Mouse (Mus musculus): ENCODE measurements around the gene Krt80. TPM values are rescaled to one million over a fixed set of nuclear protein-coding genes. Genes with fewer than 3 reads are reported as not detected.

Gene Krt80
- polyA plus RNA-seq, 1 experiment from 2014 or later: 8.7 TPM

- Histone ChIP-seq H3K36me3 (ENCODE audit: control insufficient read depth, insufficient read depth) (no peaks in the 10 kb centered on the region), H3K4me2 (ENCODE audit: low read depth, low read length) (no peak overlapping the region), H3K9me3 (replicated peaks; ENCODE audit: control insufficient read depth, low read length) (no peaks in the 10 kb centered on the region), H3K4me3 (ENCODE audit: low read length) (no peak overlapping the region), H3K27me3 (ENCODE audit: control insufficient read depth, insufficient read depth, low read length) (no peaks in the 10 kb centered on the region), H3K27ac (ENCODE audit: low read length) (peak overlapping the region; percentile 19; the same call in 1 of the 2 replicates), H3K4me1 (ENCODE audit: control insufficient read depth, insufficient read depth, low read length) (peaks cover 4% of the 10 kb centered on the region; the same call in 1 of the 2 replicates), H3K9ac (ENCODE audit: low read length) (no peak overlapping the region)
- 67% methylated on average over 4 of the region's 4 CpGs for WGBS
- 0 out of 2 replicates have a peak, but pooled peaks have one; percentile 24 for ATAC-seq (replicated peaks; ENCODE audit: extremely low read depth, insufficient read depth, low FRiP score)
These were observed 31.6 kb downstream of the Krt80 start for GRCm38 (mm10) chr15:101338359-101338758.

DNA sequence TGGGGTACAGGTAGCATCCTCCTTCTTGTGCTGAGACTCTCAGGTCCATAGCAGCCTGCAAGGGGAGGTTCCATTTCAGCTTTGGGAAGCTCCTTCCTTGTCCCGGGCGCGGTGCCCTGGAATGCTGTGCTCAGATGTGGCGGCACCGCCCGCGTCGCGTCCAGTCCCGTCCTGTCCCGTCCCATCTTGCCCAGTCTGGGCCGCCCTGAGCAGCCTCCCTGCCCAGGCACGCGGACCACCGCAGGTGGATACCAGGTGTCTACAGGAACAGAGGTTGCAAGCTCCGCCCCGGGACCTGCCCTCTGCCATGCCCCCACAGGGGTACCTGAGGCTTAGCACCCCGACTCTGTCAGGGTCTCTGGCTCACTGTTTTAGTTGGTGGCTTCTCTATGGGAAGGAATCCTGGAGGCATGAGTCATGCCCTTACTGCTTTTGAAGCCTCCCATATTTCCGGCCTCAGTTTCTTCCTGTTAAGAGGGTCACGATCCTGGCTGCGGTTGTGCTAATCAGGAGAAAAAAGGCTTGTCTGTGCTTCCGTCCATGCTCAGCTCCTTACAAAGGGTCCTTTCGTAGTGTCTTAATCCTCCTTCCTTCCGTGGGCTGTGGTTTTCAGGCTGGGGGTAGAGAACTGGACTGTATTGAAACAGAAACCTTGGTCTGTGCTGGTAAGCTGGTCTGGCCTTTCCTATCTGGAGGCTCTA is 33.3 kb downstream of the Krt80 start:
- Histone ChIP-seq H3K4me3 (ENCODE audit: low read length) (no peak overlapping the region), H3K9ac (ENCODE audit: low read length) (peak overlapping the region; percentile 34; the same call in 1 of the 2 replicates), H3K4me2 (ENCODE audit: low read depth, low read length) (peak overlapping the region; percentile 21; the same call in 1 of the 2 replicates), H3K9me3 (replicated peaks; ENCODE audit: control insufficient read depth, low read length) (no peaks in the 10 kb centered on the region), H3K27ac (ENCODE audit: low read length) (peak overlapping the region; percentile 63), H3K36me3 (ENCODE audit: control insufficient read depth, insufficient read depth) (no peaks in the 10 kb centered on the region), H3K4me1 (ENCODE audit: control insufficient read depth, insufficient read depth, low read length) (peaks cover 4% of the 10 kb centered on the region; the same call in 1 of the 2 replicates), H3K27me3 (ENCODE audit: control insufficient read depth, insufficient read depth, low read length) (no peaks in the 10 kb centered on the region)
- WGBS: 43% methylated on average over 24 of the region's 24 CpGs
- peak; percentile 26; the same call in 1 of the 2 replicates for ATAC-seq (replicated peaks; ENCODE audit: extremely low read depth, insufficient read depth, low FRiP score)

- peaks cover 4% of the 10 kb centered on the region; the same call in 1 of the 2 replicates for H3K4me1 ChIP-seq (ENCODE audit: control insufficient read depth, insufficient read depth, low read length)
- H3K36me3 ChIP-seq (ENCODE audit: control insufficient read depth, insufficient read depth): no peaks in the 10 kb centered on the region
- H3K9ac ChIP-seq (ENCODE audit: low read length): no peak overlapping the region
- ATAC-seq (replicated peaks; ENCODE audit: extremely low read depth, insufficient read depth, low FRiP score): no peak
- no peak overlapping the region for H3K4me3 ChIP-seq (ENCODE audit: low read length)
- no peaks in the 10 kb centered on the region for H3K9me3 ChIP-seq (replicated peaks; ENCODE audit: control insufficient read depth, low read length)
- no peak overlapping the region for H3K27ac ChIP-seq (ENCODE audit: low read length)
- WGBS: 56% methylated on average over 4 of the region's 4 CpGs
- no peaks in the 10 kb centered on the region for H3K27me3 ChIP-seq (ENCODE audit: control insufficient read depth, insufficient read depth, low read length)
- H3K4me2 ChIP-seq (ENCODE audit: low read depth, low read length): no peak overlapping the region
These were observed 36.3 kb downstream of the Krt80 start for GRCm38 (mm10) chr15:101333648-101334047.

DNA sequence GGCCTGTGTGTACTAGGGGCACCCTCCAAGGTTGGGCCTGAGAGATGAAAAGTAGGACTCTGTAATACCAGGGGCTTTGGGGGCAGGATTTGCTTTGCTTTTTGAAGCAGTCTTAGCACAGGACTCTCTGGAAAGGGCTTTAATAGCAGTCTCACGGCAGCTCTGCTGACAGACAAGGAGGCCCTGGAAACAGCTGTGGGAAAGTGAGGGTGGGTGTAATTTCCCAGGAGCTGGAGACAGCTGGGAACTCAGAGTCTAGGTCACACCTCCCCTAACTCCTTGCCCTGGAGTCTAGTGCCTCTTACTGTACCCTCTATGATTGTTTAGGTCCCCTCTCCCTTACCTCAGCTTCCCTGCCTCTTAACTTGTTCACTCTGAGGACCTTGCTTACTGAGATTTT is 36.8 kb downstream of the Krt80 start:
- H3K27me3 ChIP-seq (ENCODE audit: control insufficient read depth, insufficient read depth, low read length): no peaks in the 10 kb centered on the region
- no peak for ATAC-seq (replicated peaks; ENCODE audit: extremely low read depth, insufficient read depth, low FRiP score)
- no peak overlapping the region for H3K4me2 ChIP-seq (ENCODE audit: low read depth, low read length)
- peaks cover 4% of the 10 kb centered on the region; the same call in 1 of the 2 replicates for H3K4me1 ChIP-seq (ENCODE audit: control insufficient read depth, insufficient read depth, low read length)
- H3K9me3 ChIP-seq (replicated peaks; ENCODE audit: control insufficient read depth, low read length): no peaks in the 10 kb centered on the region
- no peak overlapping the region for H3K4me3 ChIP-seq (ENCODE audit: low read length)
- WGBS: 4% methylated on average over 1 of the region's 1 CpGs
- H3K9ac ChIP-seq (ENCODE audit: low read length): no peak overlapping the region; the same call in 1 of the 2 replicates
- no peak overlapping the region; the same call in 1 of the 2 replicates for H3K27ac ChIP-seq (ENCODE audit: low read length)
- no peaks in the 10 kb centered on the region for H3K36me3 ChIP-seq (ENCODE audit: control insufficient read depth, insufficient read depth)

DNA sequence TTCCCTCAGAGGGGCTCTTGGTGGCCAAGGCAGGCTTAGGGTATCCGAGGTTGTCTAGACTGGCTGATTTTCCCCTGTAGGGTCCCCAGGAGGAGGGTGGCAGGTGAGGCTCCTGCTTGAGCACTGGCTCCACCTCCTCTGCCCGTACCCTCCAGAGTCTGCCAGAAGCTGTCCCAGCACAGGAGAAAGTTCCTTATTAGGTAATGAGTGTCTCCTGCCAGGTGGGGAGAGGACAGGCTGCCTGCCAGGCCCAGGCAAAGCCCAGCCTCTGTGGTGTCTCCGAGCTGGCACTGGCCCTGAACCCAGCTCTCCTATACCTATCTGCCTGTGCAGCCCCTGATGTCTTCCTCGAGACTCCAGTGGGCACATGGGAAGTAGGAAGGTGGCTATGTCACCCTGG is 37.6 kb downstream of the Krt80 start:
- ATAC-seq (replicated peaks; ENCODE audit: extremely low read depth, insufficient read depth, low FRiP score): no peak
- Histone ChIP-seq H3K4me3 (ENCODE audit: low read length) (no peak overlapping the region), H3K9me3 (replicated peaks; ENCODE audit: control insufficient read depth, low read length) (no peaks in the 10 kb centered on the region), H3K9ac (ENCODE audit: low read length) (no peak overlapping the region; the same call in 1 of the 2 replicates), H3K27ac (ENCODE audit: low read length) (no peak overlapping the region), H3K27me3 (ENCODE audit: control insufficient read depth, insufficient read depth, low read length) (no peaks in the 10 kb centered on the region), H3K36me3 (ENCODE audit: control insufficient read depth, insufficient read depth) (no peaks in the 10 kb centered on the region), H3K4me1 (ENCODE audit: control insufficient read depth, insufficient read depth, low read length) (peaks cover 4% of the 10 kb centered on the region; the same call in 1 of the 2 replicates), H3K4me2 (ENCODE audit: low read depth, low read length) (no peak overlapping the region)
- 61% methylated on average over 4 of the region's 4 CpGs for WGBS

GRCm38 (mm10) chr15:101331090-101331489 is 38.9 kb downstream of the Krt80 start:
- H3K9ac ChIP-seq (ENCODE audit: low read length): no peak overlapping the region
- H3K27me3 ChIP-seq (ENCODE audit: control insufficient read depth, insufficient read depth, low read length): no peaks in the 10 kb centered on the region
- H3K4me3 ChIP-seq (ENCODE audit: low read length): no peak overlapping the region
- 57% methylated on average over 4 of the region's 4 CpGs for WGBS
- ATAC-seq (replicated peaks; ENCODE audit: extremely low read depth, insufficient read depth, low FRiP score): no peak
- H3K27ac ChIP-seq (ENCODE audit: low read length): no peak overlapping the region
- no peak overlapping the region for H3K4me2 ChIP-seq (ENCODE audit: low read depth, low read length)
- H3K4me1 ChIP-seq (ENCODE audit: control insufficient read depth, insufficient read depth, low read length): no peaks in the 10 kb centered on the region; the same call in 1 of the 2 replicates
- H3K9me3 ChIP-seq (replicated peaks; ENCODE audit: control insufficient read depth, low read length): no peaks in the 10 kb centered on the region
- H3K36me3 ChIP-seq (ENCODE audit: control insufficient read depth, insufficient read depth): no peaks in the 10 kb centered on the region

GRCm38 (mm10) chr15:101329564-101329892 is 40.4 kb downstream of the Krt80 start:
- WGBS: 63% methylated on average over 3 of the region's 3 CpGs
- H3K9me3 ChIP-seq (replicated peaks; ENCODE audit: control insufficient read depth, low read length): no peaks in the 10 kb centered on the region
- no peaks in the 10 kb centered on the region for H3K27me3 ChIP-seq (ENCODE audit: control insufficient read depth, insufficient read depth, low read length)
- H3K4me1 ChIP-seq (ENCODE audit: control insufficient read depth, insufficient read depth, low read length): no peaks in the 10 kb centered on the region; the same call in 1 of the 2 replicates
- H3K9ac ChIP-seq (ENCODE audit: low read length): no peak overlapping the region
- no peak overlapping the region for H3K4me2 ChIP-seq (ENCODE audit: low read depth, low read length)
- no peak overlapping the region for H3K4me3 ChIP-seq (ENCODE audit: low read length)
- ATAC-seq (replicated peaks; ENCODE audit: extremely low read depth, insufficient read depth, low FRiP score): no peak
- H3K27ac ChIP-seq (ENCODE audit: low read length): no peak overlapping the region
- no peaks in the 10 kb centered on the region for H3K36me3 ChIP-seq (ENCODE audit: control insufficient read depth, insufficient read depth)

- no peak for ATAC-seq (replicated peaks; ENCODE audit: extremely low read depth, insufficient read depth, low FRiP score)
- Histone ChIP-seq H3K36me3 (ENCODE audit: control insufficient read depth, insufficient read depth) (no peaks in the 10 kb centered on the region), H3K4me1 (ENCODE audit: control insufficient read depth, insufficient read depth, low read length) (no peaks in the 10 kb centered on the region; the same call in 1 of the 2 replicates), H3K4me3 (ENCODE audit: low read length) (no peak overlapping the region), H3K4me2 (ENCODE audit: low read depth, low read length) (no peak overlapping the region), H3K27me3 (ENCODE audit: control insufficient read depth, insufficient read depth, low read length) (no peaks in the 10 kb centered on the region), H3K27ac (ENCODE audit: low read length) (no peak overlapping the region), H3K9ac (ENCODE audit: low read length) (no peak overlapping the region), H3K9me3 (replicated peaks; ENCODE audit: control insufficient read depth, low read length) (no peaks in the 10 kb centered on the region)
- 46% methylated on average over 3 of the region's 3 CpGs for WGBS
These were observed 40.9 kb downstream of the Krt80 start for GRCm38 (mm10) chr15:101328876-101329563.

DNA sequence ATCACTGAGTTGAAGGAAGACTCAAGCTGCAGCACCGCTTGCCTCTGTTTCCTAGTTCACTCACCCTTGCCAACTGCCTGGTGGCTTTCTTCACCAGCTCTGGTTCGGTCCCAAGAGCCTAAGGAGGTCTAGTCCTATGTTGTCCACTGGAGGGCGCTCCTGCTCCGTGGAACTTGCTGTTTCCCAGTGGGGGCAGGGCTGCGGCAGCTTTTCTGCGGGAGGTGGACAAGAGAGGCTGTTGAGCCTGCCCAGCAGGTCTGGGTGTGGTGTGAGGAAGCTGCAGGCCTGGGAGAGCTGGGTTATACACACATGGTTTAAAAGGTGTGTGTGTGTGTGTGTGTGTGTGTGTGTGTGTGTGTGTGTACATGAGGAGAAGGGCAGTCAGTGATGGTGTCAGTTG is 42.7 kb downstream of the Krt80 start:
- Histone ChIP-seq H3K4me1 (ENCODE audit: control insufficient read depth, insufficient read depth, low read length) (no peaks in the 10 kb centered on the region; the same call in 1 of the 2 replicates), H3K4me3 (ENCODE audit: low read length) (no peak overlapping the region), H3K27ac (ENCODE audit: low read length) (no peak overlapping the region), H3K4me2 (ENCODE audit: low read depth, low read length) (no peak overlapping the region), H3K36me3 (ENCODE audit: control insufficient read depth, insufficient read depth) (no peaks in the 10 kb centered on the region), H3K27me3 (ENCODE audit: control insufficient read depth, insufficient read depth, low read length) (no peaks in the 10 kb centered on the region), H3K9ac (ENCODE audit: low read length) (no peak overlapping the region), H3K9me3 (replicated peaks; ENCODE audit: control insufficient read depth, low read length) (peaks cover 2% of the 10 kb centered on the region; the same call in 1 of the 2 replicates)
- ATAC-seq (replicated peaks; ENCODE audit: extremely low read depth, insufficient read depth, low FRiP score): no peak
- 5% methylated on average over 6 of the region's 6 CpGs for WGBS

Measured in heart, embryonic 16.5 days (tissue).